Mouse (Mus musculus) bone marrow macrophage, adult 2 months (primary cell): ENCODE data around the gene Tmem123.

ENCODE experiments used
- CTCF ChIP-seq: IDR thresholded peaks from 2 replicates; pipeline ENCODE4 v1.5.1; 2012; ENCODE audit warnings: low read depth, mild to moderate bottlenecking, low read length, moderate library complexity
- POLR2A ChIP-seq: IDR thresholded peaks from 2 replicates; pipeline ENCODE4 v1.6.1; 2012; ENCODE audit warnings: mild to moderate bottlenecking, low read depth, low read length, borderline replicate concordance

DNA sequence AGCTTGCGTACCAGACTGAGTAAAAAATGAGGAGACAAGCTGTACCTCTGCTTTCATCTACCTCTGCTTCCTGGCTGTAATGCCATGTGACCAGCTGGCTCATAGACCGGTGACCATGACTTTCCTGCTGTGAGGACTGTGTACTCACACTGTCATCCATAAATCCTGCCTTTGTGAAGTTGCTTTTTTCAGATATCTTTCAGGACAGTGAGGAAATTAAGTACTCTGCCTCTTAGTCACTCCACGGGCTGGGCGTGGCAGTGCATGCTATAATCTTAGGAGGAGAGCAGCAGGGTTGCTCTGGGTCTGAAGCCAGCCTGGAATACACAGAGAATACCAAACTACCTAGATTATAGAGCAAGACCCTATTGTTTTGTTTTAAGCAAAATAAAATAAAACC is 14.3 kb upstream of the Tmem123 start:
- TF ChIP-seq CTCF = no peak
- TF ChIP-seq POLR2A = no peak
